Mouse (Mus musculus) lung, embryonic 16.5 days (tissue): Measurements from ENCODE around the gene Cacnb2. TPM values are rescaled to one million over a fixed set of nuclear protein-coding genes. Genes with fewer than 3 reads are reported as not detected.

ENCODE experiments used
- ATAC-seq: fragments of 200-750 bp; cut with Nextera tagmentation; 2 replicates; pipeline ENCODE4 v1.8.0; 2017; ENCODE audit warnings: low read depth, mild to moderate bottlenecking, moderate library complexity
- H3K27ac ChIP-seq: fragments of 300-500 bp; sonication (generic); 2 replicates; pipeline ENCODE4 v1.5.1; 2014; ENCODE audit warnings: mild to moderate bottlenecking, control low read depth, low read length
- H3K27me3 ChIP-seq: fragments of 300-500 bp; sonication (generic); 2 replicates; pipeline ENCODE4 v1.6.1; 2014; ENCODE audit warnings: low read depth, low read length, mixed read lengths; ENCODE audit not compliant: control insufficient read depth, insufficient read depth
- H3K36me3 ChIP-seq: fragments of 300-500 bp; sonication (generic); 2 replicates; pipeline ENCODE4 v1.6.1; 2014; ENCODE audit warnings: low read length; ENCODE audit not compliant: control insufficient read depth, insufficient read depth
- H3K4me1 ChIP-seq: fragments of 300-500 bp; sonication (generic); replicated peaks from 2 replicates; pipeline ENCODE4 v1.6.1; 2014; ENCODE audit warnings: low read length, mixed read lengths; ENCODE audit not compliant: control insufficient read depth, insufficient read depth
- H3K4me2 ChIP-seq: fragments of 300-500 bp; sonication (generic); 2 replicates; pipeline ENCODE4 v1.6.1; 2014; ENCODE audit warnings: low read depth, low read length, control low read depth
- H3K4me3 ChIP-seq: fragments of 300-500 bp; sonication (generic); 2 replicates; pipeline ENCODE4 v1.5.1; 2014; ENCODE audit warnings: mild to moderate bottlenecking, low read length, control low read depth
- H3K9ac ChIP-seq: fragments of 300-500 bp; sonication (generic); 2 replicates; pipeline ENCODE4 v1.6.1; 2014; ENCODE audit warnings: low read length, control low read depth
- H3K9me3 ChIP-seq: fragments of 300-500 bp; sonication (generic); 2 replicates; pipeline ENCODE4 v1.6.1; 2016; ENCODE audit warnings: low read length; ENCODE audit not compliant: control insufficient read depth
- WGBS: fragments of 180-500 bp; shearing (Covaris S2); extraction: QIAGEN DNeasy Blood & Tissue Kit; methylation state at CpG from one replicate; pipeline ENCODE4 v1.1.7; 2014; 5-methylcytosine and 5-hydroxymethylcytosine counted together
- polyA plus RNA-seq: library from polyadenylated mRNA; unstranded; fragments of >200 nt; fragmentation: Nextera tagmentation; extraction: Ambion mirVana; gene quantifications from 2 replicates; pipeline ENCODE4 v1.2.1, GENCODE M21; 2015

Gene Cacnb2
- polyA plus RNA-seq, 1 experiment from 2014 or later, result 8.0 TPM

GRCm38 (mm10) chr2:14738927-14739326 lies 136.0 kb downstream of the Cacnb2 start:
- no peak overlapping the region for H3K4me3 ChIP-seq
- H3K27me3 ChIP-seq, result no peaks in the 10 kb centered on the region
- no peak for ATAC-seq
- no peak overlapping the region for H3K9ac ChIP-seq
- no peak overlapping the region for H3K4me2 ChIP-seq
- H3K27ac ChIP-seq, result no peak overlapping the region
- WGBS, result 40% methylated on average over 9 of the region's 9 CpGs
- H3K36me3 ChIP-seq, result no peaks in the 10 kb centered on the region
- H3K9me3 ChIP-seq, result no peaks in the 10 kb centered on the region
- H3K4me1 ChIP-seq, result no peaks in the 10 kb centered on the region

- Histone ChIP-seq H3K36me3 (no peaks in the 10 kb centered on the region), H3K27ac (no peak overlapping the region), H3K4me2 (no peak overlapping the region), H3K9me3 (no peaks in the 10 kb centered on the region), H3K9ac (no peak overlapping the region), H3K27me3 (no peaks in the 10 kb centered on the region), H3K4me1 (0 out of 2 replicates have a peak, but pooled peaks cover 3% of the 10 kb centered on the region), H3K4me3 (no peak overlapping the region)
- 66% methylated on average over 15 of the region's 15 CpGs for WGBS
- no peak for ATAC-seq
These were observed 136.6 kb downstream of the Cacnb2 start for GRCm38 (mm10) chr2:14739510-14739909.

GRCm38 (mm10) chr2:14740359-14740758 lies 137.5 kb downstream of the Cacnb2 start:
- Histone ChIP-seq H3K27ac (no peak overlapping the region), H3K9ac (no peak overlapping the region), H3K36me3 (no peaks in the 10 kb centered on the region), H3K4me1 (peaks cover 3% of the 10 kb centered on the region; the same call in 1 of the 2 replicates), H3K4me3 (no peak overlapping the region), H3K27me3 (no peaks in the 10 kb centered on the region), H3K4me2 (no peak overlapping the region), H3K9me3 (no peaks in the 10 kb centered on the region)
- no peak for ATAC-seq
- WGBS, result 58% methylated on average over 7 of the region's 7 CpGs

- H3K9ac ChIP-seq, result no peak overlapping the region
- H3K36me3 ChIP-seq, result no peaks in the 10 kb centered on the region
- H3K4me1 ChIP-seq, result peaks cover 3% of the 10 kb centered on the region; the same call in 1 of the 2 replicates
- no peaks in the 10 kb centered on the region for H3K9me3 ChIP-seq
- ATAC-seq, result no peak
- no peaks in the 10 kb centered on the region for H3K27me3 ChIP-seq
- no peak overlapping the region for H3K27ac ChIP-seq
- no peak overlapping the region for H3K4me2 ChIP-seq
- no peak overlapping the region for H3K4me3 ChIP-seq
- WGBS, result 55% methylated on average over 1 of the region's 1 CpGs
These were observed 141.9 kb downstream of the Cacnb2 start for GRCm38 (mm10) chr2:14744761-14745160.

GRCm38 (mm10) chr2:14762846-14763245 lies 160.0 kb downstream of the Cacnb2 start:
- WGBS, result 67% methylated on average over 4 of the region's 4 CpGs
- H3K4me1 ChIP-seq, result peaks cover 3% of the 10 kb centered on the region; the same call in 1 of the 2 replicates
- no peak overlapping the region for H3K4me2 ChIP-seq
- H3K4me3 ChIP-seq, result no peak overlapping the region
- H3K36me3 ChIP-seq, result no peaks in the 10 kb centered on the region
- no peak overlapping the region for H3K27ac ChIP-seq
- ATAC-seq, result no peak
- no peak overlapping the region for H3K9ac ChIP-seq
- H3K27me3 ChIP-seq, result no peaks in the 10 kb centered on the region
- H3K9me3 ChIP-seq, result no peaks in the 10 kb centered on the region

- peak; percentile 41; the same call in 1 of the 2 replicates for ATAC-seq
- Histone ChIP-seq H3K9ac (no peak overlapping the region), H3K9me3 (no peaks in the 10 kb centered on the region), H3K36me3 (no peaks in the 10 kb centered on the region), H3K4me2 (no peak overlapping the region), H3K27ac (no peak overlapping the region), H3K27me3 (no peaks in the 10 kb centered on the region), H3K4me1 (peaks cover 3% of the 10 kb centered on the region; the same call in 1 of the 2 replicates), H3K4me3 (no peak overlapping the region)
- WGBS, result 54% methylated on average over 6 of the region's 6 CpGs
These were observed 161.0 kb downstream of the Cacnb2 start for GRCm38 (mm10) chr2:14763931-14764330.

GRCm38 (mm10) chr2:14769448-14769847 lies 166.6 kb downstream of the Cacnb2 start:
- no peaks in the 10 kb centered on the region for H3K4me1 ChIP-seq
- no peak overlapping the region for H3K4me3 ChIP-seq
- 84% methylated on average over 1 of the region's 1 CpGs for WGBS
- H3K4me2 ChIP-seq, result no peak overlapping the region
- H3K27ac ChIP-seq, result no peak overlapping the region
- no peaks in the 10 kb centered on the region for H3K36me3 ChIP-seq
- H3K9me3 ChIP-seq, result no peaks in the 10 kb centered on the region
- no peak overlapping the region for H3K9ac ChIP-seq
- H3K27me3 ChIP-seq, result no peaks in the 10 kb centered on the region
- no peak for ATAC-seq

GRCm38 (mm10) chr2:14770635-14771034 lies 167.7 kb downstream of the Cacnb2 start:
- H3K4me2 ChIP-seq, result no peak overlapping the region

GRCm38 (mm10) chr2:14774375-14774774 lies 171.5 kb downstream of the Cacnb2 start:
- Histone ChIP-seq H3K27me3 (no peaks in the 10 kb centered on the region), H3K9ac (no peak overlapping the region), H3K4me3 (no peak overlapping the region), H3K36me3 (no peaks in the 10 kb centered on the region), H3K4me2 (no peak overlapping the region), H3K4me1 (no peaks in the 10 kb centered on the region), H3K9me3 (no peaks in the 10 kb centered on the region), H3K27ac (no peak overlapping the region)
- 45% methylated on average over 1 of the region's 1 CpGs for WGBS
- ATAC-seq, result no peak

More at GRCm38 (mm10) chr2:14770635-14771034, 167.7 kb downstream of the Cacnb2 start:
- no peaks in the 10 kb centered on the region for H3K36me3 ChIP-seq
- WGBS, result 83% methylated on average over 4 of the region's 4 CpGs
- H3K9ac ChIP-seq, result no peak overlapping the region
- no peak for ATAC-seq
- no peak overlapping the region for H3K27ac ChIP-seq
- H3K4me1 ChIP-seq, result no peaks in the 10 kb centered on the region
- H3K9me3 ChIP-seq, result no peaks in the 10 kb centered on the region
- H3K4me3 ChIP-seq, result no peak overlapping the region
- no peaks in the 10 kb centered on the region for H3K27me3 ChIP-seq
